Mouse (Mus musculus) CD4-positive, CD25-positive, alpha-beta regulatory T cell, adult 9 weeks (primary cell): ENCODE results near the gene Cd68. TPM values are rescaled to one million over a fixed set of nuclear protein-coding genes. Genes with fewer than 3 reads are reported as not detected.

ENCODE experiments used
- polyA plus RNA-seq: library from polyadenylated mRNA; unstranded; fragments of 100-300 nt; shearing (Covaris generic); gene quantifications from one replicate; pipeline ENCODE4 v1.2.1, GENCODE M21; 2017

Cd68 gene
- polyA plus RNA-seq: 5.7 TPM

GRCm38 (mm10) chr11:69665961-69666664, at the start of gene Cd68:
Gene Cd68, minus strand, starts transcription at chr11:69666153.

GRCm38 (mm10) chr11:69695361-69696181, 29.6 kb upstream of the Cd68 start, which contains the start of the genes Tnfsf12 and Tnfsfm13:
Gene Tnfsf12, minus strand, starts transcription at chr11:69695849.
Gene Tnfsfm13, minus strand, starts transcription at chr11:69696098.

GRCm38 (mm10) chr11:69685526-69686148, 19.7 kb upstream of the Cd68 start, which contains the start of gene Tnfsf13:
Gene Tnfsf13, minus strand, starts transcription at chr11:69685784.

GRCm38 (mm10) chr11:69681314-69682208, 15.6 kb upstream of the Cd68 start, which contains the start of gene Senp3:
Gene Senp3, minus strand, starts transcription at chr11:69682084.

GRCm38 (mm10) chr11:69672211-69672706, 6.3 kb upstream of the Cd68 start, which contains the start of gene Eif4a1:
Gene Eif4a1, minus strand, starts transcription at chr11:69672423.

GRCm38 (mm10) chr11:69662213-69662966, 3.6 kb downstream of the Cd68 start, which contains the start of gene Mpdu1:
Gene Mpdu1, minus strand, starts transcription at chr11:69662642.

GRCm38 (mm10) chr11:69655264-69656064, 10.5 kb downstream of the Cd68 start, which contains the start of gene Sox15:
Gene Sox15, plus strand, starts transcription at chr11:69655314.

GRCm38 (mm10) chr11:69632284-69633089, 33.5 kb downstream of the Cd68 start, which contains the start of gene Fxr2:
Gene Fxr2, plus strand, starts transcription at chr11:69632990.

GRCm38 (mm10) chr11:69621571-69622268, 44.2 kb downstream of the Cd68 start, which contains the start of gene Sat2:
Gene Sat2, plus strand, starts transcription at chr11:69622024.

GRCm38 (mm10) chr11:69617805-69618204, 48.1 kb downstream of the Cd68 start, which contains the start of gene Shbg:
Gene Shbg, minus strand, starts transcription at chr11:69617905.

Other genes starting within 250 kb of the Cd68 start
- gene Dnah2, start 117.0 kb downstream of the Cd68 start, polyA plus RNA-seq: not detected
- gene Efnb3, start 105.9 kb downstream of the Cd68 start, polyA plus RNA-seq: 0.36 TPM
- 30.3 TPM for gene Wrap53, start 85.9 kb downstream of the Cd68 start, polyA plus RNA-seq
- 257 TPM for gene Trp53, start 85.8 kb downstream of the Cd68 start, polyA plus RNA-seq
- gene Atp1b2, start 60.2 kb downstream of the Cd68 start, polyA plus RNA-seq: not detected
- gene Shbg, start 48.2 kb downstream of the Cd68 start, polyA plus RNA-seq: not detected
- gene Sat2, start 44.1 kb downstream of the Cd68 start, polyA plus RNA-seq: not detected
- 9.2 TPM for gene Fxr2, start 33.2 kb downstream of the Cd68 start, polyA plus RNA-seq
- gene Sox15, start 10.8 kb downstream of the Cd68 start, polyA plus RNA-seq: not detected
- 66.8 TPM for gene Mpdu1, start 3.5 kb downstream of the Cd68 start, polyA plus RNA-seq
- gene Eif4a1, start 6.3 kb upstream of the Cd68 start, polyA plus RNA-seq: 558 TPM
- 44.6 TPM for gene Senp3, start 15.9 kb upstream of the Cd68 start, polyA plus RNA-seq
- not detected for gene Tnfsf13, start 19.6 kb upstream of the Cd68 start, polyA plus RNA-seq
- not detected for gene Tnfsf12, start 29.7 kb upstream of the Cd68 start, polyA plus RNA-seq
- gene Tnfsfm13, start 29.9 kb upstream of the Cd68 start, polyA plus RNA-seq: not detected
- gene Polr2a, start 92.5 kb upstream of the Cd68 start, polyA plus RNA-seq: 53.7 TPM
- gene Slc35g3, start 95.8 kb upstream of the Cd68 start, polyA plus RNA-seq: not detected
- gene Zbtb4, start 99.8 kb upstream of the Cd68 start, polyA plus RNA-seq: 4.9 TPM
- 3.5 TPM for gene Chrnb1, start 129.8 kb upstream of the Cd68 start, polyA plus RNA-seq
- gene Fgf11, start 135.7 kb upstream of the Cd68 start, polyA plus RNA-seq: not detected
- gene Tmem102, start 139.5 kb upstream of the Cd68 start, polyA plus RNA-seq: not detected
- gene Gm39566, start 149.1 kb upstream of the Cd68 start, polyA plus RNA-seq: not detected
- gene Spem2, start 152.3 kb upstream of the Cd68 start, polyA plus RNA-seq: not detected
- not detected for gene Spem1, start 156.0 kb upstream of the Cd68 start, polyA plus RNA-seq
- 0.65 TPM for gene Nlgn2, start 171.6 kb upstream of the Cd68 start, polyA plus RNA-seq
- gene Tmem256, start 172.4 kb upstream of the Cd68 start, polyA plus RNA-seq: 121 TPM
- 30.1 TPM for gene Plscr3, start 180.2 kb upstream of the Cd68 start, polyA plus RNA-seq
- gene Tnk1, start 192.6 kb upstream of the Cd68 start, polyA plus RNA-seq: not detected
- gene Tmem95, start 211.9 kb upstream of the Cd68 start, polyA plus RNA-seq: not detected
- gene Kctd11, start 215.3 kb upstream of the Cd68 start, polyA plus RNA-seq: 1.1 TPM
- 549 TPM for gene Acap1, start 229.4 kb upstream of the Cd68 start, polyA plus RNA-seq
- 3.9 TPM for gene 2810408A11Rik, start 234.8 kb upstream of the Cd68 start, polyA plus RNA-seq
- 4.2 TPM for gene Neurl4, start 234.9 kb upstream of the Cd68 start, polyA plus RNA-seq
- 152 TPM for gene Gps2, start 247.7 kb upstream of the Cd68 start, polyA plus RNA-seq